Mouse (Mus musculus) lung, adult 10 weeks (tissue): ENCODE data around the gene Ifnk. TPM values are rescaled to one million over a fixed set of nuclear protein-coding genes. Genes with fewer than 3 reads are reported as not detected.

ENCODE experiments used
- polyA plus RNA-seq: library from polyadenylated mRNA; stranded (reverse); fragments of 350-450 nt; fragmentation: Illumina TruSeq; extraction: RNeasy Lipid Tissue Mini Kit (QIAGEN cat#74804); gene quantifications from one replicate; pipeline ENCODE4 v1.2.3, GENCODE M21; 2014; ENCODE audit warnings: low read depth, low replicate concordance; ENCODE audit not compliant: insufficient read depth

Ifnk gene
- not detected for polyA plus RNA-seq

GRCm38 (mm10) chr4:35151756-35152155 lies at the start of gene Ifnk:
Gene Ifnk (plus strand): TSS chr4:35152056.

DNA sequence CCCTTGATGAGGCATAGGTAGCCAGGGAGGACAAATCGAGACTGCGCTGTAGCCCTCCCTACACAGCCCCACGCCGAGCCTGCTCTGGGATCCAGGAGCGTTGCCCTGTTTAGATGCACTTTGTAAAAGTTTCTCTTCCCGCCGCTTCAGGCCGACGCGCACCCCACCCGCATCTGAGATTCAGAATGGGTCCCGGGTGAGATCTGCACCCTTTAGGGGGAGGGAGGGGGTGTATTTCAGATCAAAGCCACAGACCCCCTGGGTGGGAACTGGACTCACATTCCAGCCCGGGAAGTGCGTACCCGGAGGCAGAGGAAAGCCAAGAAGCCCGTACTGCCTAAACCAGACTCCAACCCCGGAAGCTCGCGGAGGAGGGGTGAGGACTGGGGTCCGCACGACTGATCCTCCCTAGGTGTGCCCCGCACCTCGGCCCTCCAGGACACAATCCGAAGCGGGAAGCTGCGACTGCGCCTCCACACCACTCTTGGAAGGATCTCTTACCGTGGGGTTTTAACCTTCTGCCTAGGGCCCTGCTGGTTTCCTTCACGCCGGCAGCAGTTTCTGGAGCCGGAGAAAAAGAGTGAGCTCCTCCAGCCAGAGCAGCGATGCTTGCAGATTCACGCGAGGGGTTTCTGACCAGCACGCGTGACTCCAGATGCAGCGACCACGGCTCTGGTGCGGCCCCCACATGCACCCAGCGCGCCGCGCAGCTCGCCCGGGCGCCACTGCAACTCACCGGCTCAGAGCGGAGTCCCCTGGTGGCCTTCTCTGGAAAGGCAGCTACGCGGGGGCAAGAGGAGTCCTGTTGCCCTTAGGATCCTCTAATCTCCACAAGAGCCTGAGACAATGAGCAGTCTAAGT lies 5.1 kb downstream of the Ifnk start, which contains the start of gene Mob3b:
TSS of gene Mob3b (minus strand) at position 734 of the 861 bp plus-strand sequence.

Other genes with a start within 250 kb of the Ifnk start
- 5.2 TPM for gene Mob3b, start 5.4 kb downstream of the Ifnk start, polyA plus RNA-seq
- gene C9orf72, start 74.1 kb downstream of the Ifnk start, polyA plus RNA-seq = 7.1 TPM